Mouse (Mus musculus): Measurements from ENCODE around the gene Adgrg3. TPM values are rescaled to one million over a fixed set of nuclear protein-coding genes. Genes with fewer than 3 reads are reported as not detected.

The Adgrg3 gene
- polyA plus RNA-seq, 1 experiment from 2014 or later, result 3.6 TPM

DNA sequence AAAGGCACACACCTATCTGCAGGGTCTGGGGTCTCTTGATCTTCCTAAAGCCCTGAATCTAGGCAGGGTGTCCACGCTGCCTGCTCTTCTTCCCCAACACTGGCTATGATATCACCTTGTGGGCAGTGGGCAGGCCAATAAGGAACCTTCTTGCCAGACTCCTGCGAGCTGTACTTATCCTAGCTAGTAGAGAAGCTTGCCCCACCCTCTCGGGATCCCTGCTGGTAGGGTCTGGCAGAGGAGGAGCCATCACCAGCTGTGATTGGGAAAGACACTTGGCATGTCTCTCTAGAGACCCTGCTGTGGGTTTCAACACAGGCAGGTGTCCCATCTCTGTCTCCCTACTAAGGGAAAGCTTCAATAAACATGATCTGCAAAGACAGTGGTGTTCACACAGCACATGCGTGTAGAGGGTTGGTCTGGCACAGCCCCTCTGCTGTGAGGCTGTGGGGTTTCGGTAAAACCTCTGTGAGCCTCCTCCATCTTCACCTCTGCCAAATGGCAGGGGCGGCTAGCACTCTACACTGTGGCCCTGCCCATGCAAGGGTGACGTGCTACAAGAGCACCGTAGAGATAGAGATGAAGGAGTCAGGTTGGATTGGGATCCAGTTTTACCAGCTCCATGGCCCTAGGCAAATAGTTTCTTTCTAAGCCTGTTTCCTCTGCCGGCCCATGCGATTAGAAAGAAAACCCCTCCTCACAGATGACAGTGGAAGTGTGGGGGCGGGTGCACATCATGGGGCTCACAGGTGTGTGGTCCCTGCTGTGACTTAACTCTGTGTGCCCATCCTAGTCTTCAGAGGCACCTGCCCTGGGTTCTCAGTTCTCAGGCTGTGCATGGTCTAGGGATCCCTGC, 26.7 kb upstream of the Adgrg3 start:
- no peak overlapping the region for H3K9ac ChIP-seq (ENCODE audit: low read length)
- 0 out of 2 replicates have a peak, but pooled peaks cover 8% of the 10 kb centered on the region for H3K4me1 ChIP-seq (replicated peaks; ENCODE audit: control insufficient read depth, insufficient read depth, low read length)
- no peaks in the 10 kb centered on the region for H3K36me3 ChIP-seq (ENCODE audit: control insufficient read depth, insufficient read depth, low read length)
- no peaks in the 10 kb centered on the region for H3K27me3 ChIP-seq (replicated peaks; ENCODE audit: control insufficient read depth, insufficient read depth, low read length)
- H3K9me3 ChIP-seq (ENCODE audit: control insufficient read depth, low read length), result no peaks in the 10 kb centered on the region
- ATAC-seq (replicated peaks; ENCODE audit: low FRiP score, low TSS enrichment, low read depth), result no peak
- 57% methylated on average over 11 of the region's 11 CpGs for WGBS
- DNase-seq (ENCODE audit: low spot score), result no peak
- no peak overlapping the region for H3K27ac ChIP-seq (ENCODE audit: low read depth)
- no peak overlapping the region for H3K4me2 ChIP-seq (ENCODE audit: low read length)
- no peak overlapping the region for H3K4me3 ChIP-seq (ENCODE audit: low read depth, low read length)

DNA sequence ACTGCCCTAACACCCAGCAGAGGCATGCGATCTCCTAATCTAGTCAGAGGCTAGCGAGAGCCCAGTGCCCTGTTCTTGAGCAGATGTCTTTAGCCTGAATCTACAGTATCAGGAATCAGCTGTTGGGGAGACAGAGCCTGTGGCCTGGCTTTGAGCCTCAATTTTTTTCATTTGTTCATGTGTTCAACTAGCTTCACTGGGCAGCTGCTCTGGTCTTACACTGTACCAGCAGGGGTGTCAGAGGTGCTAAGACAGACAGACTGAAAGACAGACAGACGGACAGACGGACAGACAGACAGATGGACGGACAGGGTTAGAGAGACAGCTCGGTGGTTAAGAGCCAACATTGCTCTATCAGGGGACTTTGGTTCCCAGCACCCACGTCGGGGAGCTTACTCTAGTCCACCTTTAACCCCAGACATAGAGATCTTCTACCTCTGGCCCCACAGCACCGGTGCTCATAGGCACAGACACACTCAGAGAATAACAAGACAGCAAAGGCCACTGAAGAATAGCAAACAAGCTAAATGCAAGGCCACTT, 26.0 kb upstream of the Adgrg3 start:
- Histone ChIP-seq H3K36me3 (ENCODE audit: control insufficient read depth, insufficient read depth, low read length) (no peaks in the 10 kb centered on the region), H3K27ac (ENCODE audit: low read depth) (no peak overlapping the region; the same call in 1 of the 2 replicates), H3K9me3 (ENCODE audit: control insufficient read depth, low read length) (no peaks in the 10 kb centered on the region), H3K9ac (ENCODE audit: low read length) (no peak overlapping the region), H3K27me3 (replicated peaks; ENCODE audit: control insufficient read depth, insufficient read depth, low read length) (no peaks in the 10 kb centered on the region), H3K4me1 (replicated peaks; ENCODE audit: control insufficient read depth, insufficient read depth, low read length) (0 out of 2 replicates have a peak, but pooled peaks cover 8% of the 10 kb centered on the region), H3K4me3 (ENCODE audit: low read depth, low read length) (no peak overlapping the region), H3K4me2 (ENCODE audit: low read length) (no peak overlapping the region)
- no peak for ATAC-seq (replicated peaks; ENCODE audit: low FRiP score, low TSS enrichment, low read depth)
- WGBS, result 81% methylated on average over 9 of the region's 9 CpGs
- DNase-seq (ENCODE audit: low spot score), result no peak

DNA sequence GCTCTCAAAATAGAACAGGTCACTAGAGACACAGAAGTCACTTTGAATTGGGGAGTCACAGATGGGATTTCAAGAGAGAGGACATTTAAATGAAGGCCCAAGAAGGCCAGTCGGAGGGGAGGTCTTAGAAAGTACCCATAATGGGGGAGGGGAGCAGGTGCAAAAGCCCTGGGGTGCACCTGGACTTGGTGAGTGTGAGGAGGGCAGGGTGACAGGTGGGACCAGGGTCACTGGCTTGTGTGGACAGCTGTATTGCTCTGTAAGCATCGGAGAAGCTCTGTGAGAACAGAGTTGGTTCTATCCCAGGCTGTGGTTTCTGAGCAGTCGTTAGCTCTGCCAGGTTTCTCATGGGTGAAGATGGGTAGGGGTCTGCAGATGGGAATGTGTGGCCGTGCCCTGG, 25.5 kb upstream of the Adgrg3 start:
- ATAC-seq (replicated peaks; ENCODE audit: low FRiP score, low TSS enrichment, low read depth), result no peak
- 86% methylated on average over 4 of the region's 4 CpGs for WGBS
- DNase-seq (ENCODE audit: low spot score), result no peak
- Histone ChIP-seq H3K4me1 (replicated peaks; ENCODE audit: control insufficient read depth, insufficient read depth, low read length) (0 out of 2 replicates have a peak, but pooled peaks cover 8% of the 10 kb centered on the region), H3K9me3 (ENCODE audit: control insufficient read depth, low read length) (no peaks in the 10 kb centered on the region), H3K4me3 (ENCODE audit: low read depth, low read length) (no peak overlapping the region), H3K27ac (ENCODE audit: low read depth) (no peak overlapping the region; the same call in 1 of the 2 replicates), H3K36me3 (ENCODE audit: control insufficient read depth, insufficient read depth, low read length) (no peaks in the 10 kb centered on the region), H3K9ac (ENCODE audit: low read length) (no peak overlapping the region), H3K4me2 (ENCODE audit: low read length) (no peak overlapping the region), H3K27me3 (replicated peaks; ENCODE audit: control insufficient read depth, insufficient read depth, low read length) (no peaks in the 10 kb centered on the region)

GRCm38 (mm10) chr8:94992534-94992933, 25.0 kb upstream of the Adgrg3 start:
- Histone ChIP-seq H3K4me2 (ENCODE audit: low read length) (no peak overlapping the region), H3K9ac (ENCODE audit: low read length) (no peak overlapping the region), H3K4me3 (ENCODE audit: low read depth, low read length) (no peak overlapping the region), H3K4me1 (replicated peaks; ENCODE audit: control insufficient read depth, insufficient read depth, low read length) (0 out of 2 replicates have a peak, but pooled peaks cover 11% of the 10 kb centered on the region), H3K27ac (ENCODE audit: low read depth) (no peak overlapping the region), H3K36me3 (ENCODE audit: control insufficient read depth, insufficient read depth, low read length) (no peaks in the 10 kb centered on the region), H3K9me3 (ENCODE audit: control insufficient read depth, low read length) (no peaks in the 10 kb centered on the region), H3K27me3 (replicated peaks; ENCODE audit: control insufficient read depth, insufficient read depth, low read length) (no peaks in the 10 kb centered on the region)
- ATAC-seq (replicated peaks; ENCODE audit: low FRiP score, low TSS enrichment, low read depth) (no peak), DNase-seq (ENCODE audit: low spot score) (no peak)
- 65% methylated on average over 5 of the region's 5 CpGs for WGBS

GRCm38 (mm10) chr8:94992996-94993724, 24.3 kb upstream of the Adgrg3 start:
- 78% methylated on average over 9 of the region's 9 CpGs for WGBS
- 0 out of 2 replicates have a peak, but pooled peaks cover 13% of the 10 kb centered on the region for H3K4me1 ChIP-seq (replicated peaks; ENCODE audit: control insufficient read depth, insufficient read depth, low read length)
- no peaks in the 10 kb centered on the region for H3K36me3 ChIP-seq (ENCODE audit: control insufficient read depth, insufficient read depth, low read length)
- ATAC-seq (replicated peaks; ENCODE audit: low FRiP score, low TSS enrichment, low read depth) (no peak), DNase-seq (ENCODE audit: low spot score) (no peak)
- no peak overlapping the region for H3K27ac ChIP-seq (ENCODE audit: low read depth)
- H3K27me3 ChIP-seq (replicated peaks; ENCODE audit: control insufficient read depth, insufficient read depth, low read length), result no peaks in the 10 kb centered on the region
- no peaks in the 10 kb centered on the region for H3K9me3 ChIP-seq (ENCODE audit: control insufficient read depth, low read length)
- H3K9ac ChIP-seq (ENCODE audit: low read length), result no peak overlapping the region
- no peak overlapping the region for H3K4me3 ChIP-seq (ENCODE audit: low read depth, low read length)
- no peak overlapping the region for H3K4me2 ChIP-seq (ENCODE audit: low read length)

DNA sequence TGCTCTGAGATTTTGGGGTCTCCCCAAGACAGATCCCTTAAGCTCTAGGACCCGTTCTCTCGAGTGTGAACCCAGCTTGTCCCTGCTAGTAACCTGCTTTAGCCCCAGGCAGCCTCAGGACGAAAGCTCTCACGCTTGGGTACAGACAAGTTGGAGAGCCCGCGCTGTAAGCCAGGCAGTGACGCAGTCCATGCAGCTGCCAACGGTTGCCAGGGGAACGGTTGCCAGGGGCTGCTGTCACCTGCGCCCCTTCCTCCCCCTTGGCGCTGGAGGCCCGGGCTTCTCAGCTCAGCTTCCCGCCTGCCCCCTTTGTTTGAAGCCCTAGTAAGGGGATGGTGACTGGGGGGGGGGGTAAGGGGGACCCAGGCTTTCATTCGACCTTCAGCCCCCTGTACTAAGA, 23.5 kb upstream of the Adgrg3 start:
- Histone ChIP-seq H3K27me3 (replicated peaks; ENCODE audit: control insufficient read depth, insufficient read depth, low read length) (no peaks in the 10 kb centered on the region), H3K4me1 (replicated peaks; ENCODE audit: control insufficient read depth, insufficient read depth, low read length) (0 out of 2 replicates have a peak, but pooled peaks cover 15% of the 10 kb centered on the region), H3K27ac (ENCODE audit: low read depth) (no peak overlapping the region), H3K4me3 (ENCODE audit: low read depth, low read length) (no peak overlapping the region), H3K9me3 (ENCODE audit: control insufficient read depth, low read length) (no peaks in the 10 kb centered on the region), H3K9ac (ENCODE audit: low read length) (no peak overlapping the region), H3K36me3 (ENCODE audit: control insufficient read depth, insufficient read depth, low read length) (no peaks in the 10 kb centered on the region), H3K4me2 (ENCODE audit: low read length) (no peak overlapping the region)
- peak; percentile 61 for DNase-seq (ENCODE audit: low spot score)
- 4% methylated on average over 14 of the region's 14 CpGs for WGBS
- ATAC-seq (replicated peaks; ENCODE audit: low FRiP score, low TSS enrichment, low read depth), result peak; percentile 64; the same call in 1 of the 2 replicates

- no peak for ATAC-seq (replicated peaks; ENCODE audit: low FRiP score, low TSS enrichment, low read depth)
- no peak for DNase-seq (ENCODE audit: low spot score)
- H3K27me3 ChIP-seq (replicated peaks; ENCODE audit: control insufficient read depth, insufficient read depth, low read length), result no peaks in the 10 kb centered on the region
- H3K36me3 ChIP-seq (ENCODE audit: control insufficient read depth, insufficient read depth, low read length), result no peaks in the 10 kb centered on the region
- WGBS, result 64% methylated on average over 1 of the region's 1 CpGs
- no peak overlapping the region for H3K9ac ChIP-seq (ENCODE audit: low read length)
- H3K9me3 ChIP-seq (ENCODE audit: control insufficient read depth, low read length), result no peaks in the 10 kb centered on the region
- H3K4me3 ChIP-seq (ENCODE audit: low read depth, low read length), result no peak overlapping the region
- H3K4me1 ChIP-seq (replicated peaks; ENCODE audit: control insufficient read depth, insufficient read depth, low read length), result 0 out of 2 replicates have a peak, but pooled peaks cover 15% of the 10 kb centered on the region
- H3K27ac ChIP-seq (ENCODE audit: low read depth), result no peak overlapping the region
- H3K4me2 ChIP-seq (ENCODE audit: low read length), result no peak overlapping the region
These were observed 23.0 kb upstream of the Adgrg3 start for GRCm38 (mm10) chr8:94994510-94994909.

GRCm38 (mm10) chr8:94995336-94995893, 22.1 kb upstream of the Adgrg3 start:
- 75% methylated on average over 5 of the region's 5 CpGs for WGBS
- Histone ChIP-seq H3K9ac (ENCODE audit: low read length) (no peak overlapping the region), H3K9me3 (ENCODE audit: control insufficient read depth, low read length) (no peaks in the 10 kb centered on the region), H3K27ac (ENCODE audit: low read depth) (no peak overlapping the region), H3K36me3 (ENCODE audit: control insufficient read depth, insufficient read depth, low read length) (no peaks in the 10 kb centered on the region), H3K4me2 (ENCODE audit: low read length) (no peak overlapping the region), H3K4me3 (ENCODE audit: low read depth, low read length) (no peak overlapping the region), H3K27me3 (replicated peaks; ENCODE audit: control insufficient read depth, insufficient read depth, low read length) (no peaks in the 10 kb centered on the region), H3K4me1 (replicated peaks; ENCODE audit: control insufficient read depth, insufficient read depth, low read length) (peaks cover 15% of the 10 kb centered on the region; the same call in 1 of the 2 replicates)
- DNase-seq (ENCODE audit: low spot score) (no peak), ATAC-seq (replicated peaks; ENCODE audit: low FRiP score, low TSS enrichment, low read depth) (no peak)
